Mouse (Mus musculus) regulatory T cell (primary cell): ENCODE results near the gene Cops9.

Source experiments
- in situ Hi-C: fragments of 300-600 bp; cut with MboI, MseI; formaldehyde crosslinking; loops from one replicate; pipeline ENCODE4 v1.15.1; 2025; ENCODE audit warnings: high pct_unique_total_duplicates

Cops9 gene

GRCm38 (mm10) chr1:92641514-92642272 lies at the start of gene Cops9:
TSS of gene Cops9 (minus strand) at chr1:92641985.
- in situ Hi-C loops = loop anchor here (10.0 kb wide), 1 partner anchor 1577 kb away; no protein-coding TSS in a partner anchor

- in situ Hi-C loops = no loop called here
Observed at GRCm38 (mm10) chr1:92691166-92691844, 49.5 kb upstream of the Cops9 start.

- in situ Hi-C loops = no loop called here
Observed at GRCm38 (mm10) chr1:92686994-92687393, 45.2 kb upstream of the Cops9 start.

- in situ Hi-C loops = no loop called here
Observed at GRCm38 (mm10) chr1:92683151-92683550, 41.4 kb upstream of the Cops9 start.

- in situ Hi-C loops = no loop called here
Observed at GRCm38 (mm10) chr1:92680668-92681603, 39.2 kb upstream of the Cops9 start.

GRCm38 (mm10) chr1:92678757-92679156 lies 37.0 kb upstream of the Cops9 start:
- in situ Hi-C loops = no loop called here

GRCm38 (mm10) chr1:92676676-92676975 lies 34.8 kb upstream of the Cops9 start:
- in situ Hi-C loops = no loop called here

GRCm38 (mm10) chr1:92675932-92676675 lies 34.3 kb upstream of the Cops9 start:
- in situ Hi-C loops = no loop called here

GRCm38 (mm10) chr1:92673258-92673782 lies 31.5 kb upstream of the Cops9 start:
- in situ Hi-C loops = no loop called here

- in situ Hi-C loops = no loop called here
Observed at GRCm38 (mm10) chr1:92671326-92671725, 29.5 kb upstream of the Cops9 start.

- in situ Hi-C loops = no loop called here
Observed at GRCm38 (mm10) chr1:92669430-92669829, 27.6 kb upstream of the Cops9 start.

GRCm38 (mm10) chr1:92667106-92667505 lies 25.3 kb upstream of the Cops9 start:
- in situ Hi-C loops = no loop called here

GRCm38 (mm10) chr1:92659392-92659791 lies 17.6 kb upstream of the Cops9 start:
- in situ Hi-C loops = no loop called here

GRCm38 (mm10) chr1:92657025-92657820 lies 15.4 kb upstream of the Cops9 start:
- in situ Hi-C loops = no loop called here

- in situ Hi-C loops = no loop called here
Observed at GRCm38 (mm10) chr1:92654676-92655075, 12.9 kb upstream of the Cops9 start.

GRCm38 (mm10) chr1:92653179-92653578 lies 11.4 kb upstream of the Cops9 start:
- in situ Hi-C loops = no loop called here

- in situ Hi-C loops = no loop called here
Observed at GRCm38 (mm10) chr1:92651467-92651866, 9.7 kb upstream of the Cops9 start.

GRCm38 (mm10) chr1:92648673-92649072 lies 6.9 kb upstream of the Cops9 start, which contains the start of gene Otos:
TSS of gene Otos (minus strand) at chr1:92648841.
- in situ Hi-C loops = loop anchor here (10.0 kb wide), 1 partner anchor 1584 kb away; no protein-coding TSS in a partner anchor

GRCm38 (mm10) chr1:92648197-92648596 lies 6.4 kb upstream of the Cops9 start:
- in situ Hi-C loops = loop anchor here (10.0 kb wide), 1 partner anchor 1583 kb away; no protein-coding TSS in a partner anchor

- in situ Hi-C loops = loop anchor here (10.0 kb wide), 1 partner anchor 1583 kb away; no protein-coding TSS in a partner anchor
Observed at GRCm38 (mm10) chr1:92647752-92648151, 6.0 kb upstream of the Cops9 start.
